Mouse (Mus musculus) forebrain, postnatal 0 days (tissue): ENCODE measurements around the gene Phf20. TPM values are rescaled to one million over a fixed set of nuclear protein-coding genes. Genes with fewer than 3 reads are reported as not detected.
A peak's percentile ranks its signal among the peaks of the same experiment; 100 is the strongest.

ENCODE experiments used
- ATAC-seq: fragments of 200-750 bp; cut with Nextera tagmentation; 2 replicates; pipeline ENCODE4 v1.8.0; 2017; ENCODE audit warnings: mild to moderate bottlenecking, moderate library complexity
- DNase-seq: peaks from one replicate; pipeline ENCODE4 v3.0.0-alpha.2; 2015
- H3K27ac ChIP-seq: fragments of 300-500 bp; sonication (generic); 2 replicates; pipeline ENCODE4 v1.5.1; 2014; ENCODE audit warnings: low read depth, mild to moderate bottlenecking, antibody characterized with exemption, low read length, moderate library complexity, mixed read lengths
- H3K27me3 ChIP-seq: fragments of 300-500 bp; sonication (generic); 2 replicates; pipeline ENCODE4 v1.6.1; 2014; ENCODE audit warnings: mild to moderate bottlenecking, low read length, mixed read lengths; ENCODE audit not compliant: insufficient read depth
- H3K36me3 ChIP-seq: fragments of 300-500 bp; sonication (generic); 2 replicates; pipeline ENCODE4 v1.6.1; 2014; ENCODE audit warnings: mild to moderate bottlenecking, moderate library complexity; ENCODE audit not compliant: insufficient read depth
- H3K4me1 ChIP-seq: fragments of 300-500 bp; sonication (generic); 2 replicates; pipeline ENCODE4 v1.6.1; 2014; ENCODE audit warnings: antibody characterized with exemption; ENCODE audit not compliant: insufficient read depth
- H3K4me2 ChIP-seq: fragments of 300-500 bp; sonication (generic); 2 replicates; pipeline ENCODE4 v1.6.1; 2014; ENCODE audit warnings: low read depth, mild to moderate bottlenecking, moderate library complexity
- H3K4me3 ChIP-seq: fragments of 300-500 bp; sonication (generic); 2 replicates; pipeline ENCODE4 v1.5.1; 2014; ENCODE audit warnings: low read depth, low read length, mixed read lengths
- H3K9ac ChIP-seq: fragments of 300-500 bp; sonication (generic); 2 replicates; pipeline ENCODE4 v1.6.1; 2014; ENCODE audit warnings: mild to moderate bottlenecking
- H3K9me3 ChIP-seq: fragments of 300-500 bp; sonication (generic); 2 replicates; pipeline ENCODE4 v1.6.1; 2016; ENCODE audit warnings: low read length
- CTCF ChIP-seq: sonication (generic); IDR thresholded peaks from 2 replicates; pipeline ENCODE4 v1.5.1; 2016; ENCODE audit warnings: antibody characterized with exemption, control low read depth, low read depth
- WGBS: fragments of 180-500 bp; shearing (Covaris S2); extraction: QIAGEN DNeasy Blood & Tissue Kit; methylation state at CpG from one replicate; pipeline ENCODE4 v1.1.7; 2014; 5-methylcytosine and 5-hydroxymethylcytosine counted together
- polyA plus RNA-seq: library from polyadenylated mRNA; unstranded; fragments of >200 nt; fragmentation: Nextera tagmentation; extraction: Ambion mirVana; gene quantifications from 2 replicates; pipeline ENCODE4 v1.2.1, GENCODE M21; 2015
- total RNA-seq: library from RNA; depleted of rRNA; stranded (reverse); fragments of >200 nt; gene quantifications from 2 replicates; pipeline ENCODE4 v1.2.3, GENCODE M21; 2014

Phf20 gene
- total and polyA plus RNA-seq, 2 experiments from 2014 or later, result 57.1 to 148 TPM

DNA sequence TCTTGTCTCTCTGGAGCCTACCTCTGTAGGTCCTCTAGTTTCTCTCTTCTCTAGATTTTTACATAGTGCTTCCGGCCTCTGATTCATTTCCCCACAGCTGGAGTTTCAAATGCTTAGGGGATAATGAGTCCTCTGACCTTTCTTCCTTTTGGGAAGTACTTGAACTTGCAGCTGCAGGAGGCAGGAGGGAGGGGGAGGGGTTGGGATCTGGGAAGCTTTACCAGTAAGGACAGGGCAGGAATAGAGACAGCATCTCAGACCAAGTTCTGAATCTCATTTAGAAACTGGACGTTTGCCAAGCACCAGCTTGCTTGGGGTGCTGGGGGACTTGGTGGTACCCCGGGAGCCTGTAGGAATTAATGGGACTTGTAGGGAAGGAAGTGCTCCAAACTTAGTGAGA is 3.7 kb downstream of the Phf20 start:
- no peaks in the 10 kb centered on the region for H3K9me3 ChIP-seq
- ATAC-seq (no peak), DNase-seq (no peak)
- H3K4me2 ChIP-seq, result no peak overlapping the region
- no peak overlapping the region for H3K9ac ChIP-seq
- H3K27ac ChIP-seq, result no peak overlapping the region
- H3K36me3 ChIP-seq, result 0 out of 2 replicates have a peak, but pooled peaks cover 4% of the 10 kb centered on the region
- no peak overlapping the region for H3K4me3 ChIP-seq
- no peak for TF ChIP-seq CTCF
- peaks cover 11% of the 10 kb centered on the region; the same call in 1 of the 2 replicates for H3K4me1 ChIP-seq
- 37% methylated on average over 3 of the region's 3 CpGs for WGBS
- H3K27me3 ChIP-seq, result no peaks in the 10 kb centered on the region

DNA sequence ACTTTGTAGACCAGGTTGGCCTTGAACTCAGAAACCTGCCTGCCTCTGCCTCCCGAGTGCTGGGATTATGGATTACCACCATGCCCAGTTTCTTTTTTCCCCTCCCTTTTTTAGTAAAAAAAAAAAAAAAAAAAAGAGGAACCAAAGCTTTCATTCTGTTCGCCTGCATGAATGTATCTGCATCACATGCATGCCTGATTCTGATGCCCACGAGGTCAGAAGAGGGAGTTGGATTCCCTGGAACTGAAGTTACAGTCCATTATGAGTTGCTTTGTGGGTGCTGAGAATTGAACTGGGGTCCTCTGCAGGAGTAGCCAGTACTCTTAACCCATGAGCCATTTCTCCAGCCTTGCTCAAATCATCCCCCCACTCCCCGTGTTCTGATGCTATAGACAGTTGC is 5.2 kb downstream of the Phf20 start:
- Histone ChIP-seq H3K27ac (no peak overlapping the region), H3K4me3 (no peak overlapping the region), H3K9me3 (no peaks in the 10 kb centered on the region), H3K27me3 (no peaks in the 10 kb centered on the region), H3K4me1 (peaks cover 11% of the 10 kb centered on the region; the same call in 1 of the 2 replicates), H3K9ac (no peak overlapping the region), H3K4me2 (no peak overlapping the region), H3K36me3 (0 out of 2 replicates have a peak, but pooled peaks cover 7% of the 10 kb centered on the region)
- DNase-seq, result no peak
- no peak for ATAC-seq
- 92% methylated on average over 4 of the region's 4 CpGs for WGBS
- TF ChIP-seq CTCF, result no peak

DNA sequence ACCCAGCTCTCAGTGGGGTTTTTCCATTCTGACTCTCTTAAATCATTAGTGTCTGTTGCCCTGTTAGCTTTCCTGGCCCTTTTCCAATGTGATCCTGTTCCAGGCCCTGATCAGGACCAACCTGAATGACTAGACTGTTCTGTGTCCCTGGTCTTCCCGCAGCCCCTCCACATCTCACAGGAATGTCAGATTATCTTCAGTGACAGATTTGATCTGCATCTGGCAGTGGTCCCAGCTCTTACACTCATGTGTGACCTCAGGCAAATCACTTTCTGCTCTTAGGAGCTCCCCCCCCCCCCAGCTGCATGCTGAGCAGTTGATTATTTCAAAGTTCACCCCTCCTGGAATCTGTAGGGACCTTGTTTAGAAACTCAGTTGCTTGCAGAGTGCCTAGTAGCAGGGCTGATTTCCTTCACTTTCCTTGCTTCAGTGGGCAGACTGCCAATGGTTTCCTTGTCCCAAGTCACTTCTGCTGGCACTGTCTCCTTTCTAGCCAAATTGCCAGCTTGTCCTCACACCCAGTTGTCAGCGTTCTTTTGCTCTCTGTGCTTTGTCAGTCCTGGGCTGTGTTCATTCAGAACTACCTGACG is 6.7 kb downstream of the Phf20 start:
- no peak for TF ChIP-seq CTCF
- Histone ChIP-seq H3K36me3 (0 out of 2 replicates have a peak, but pooled peaks cover 7% of the 10 kb centered on the region), H3K4me3 (no peak overlapping the region), H3K9me3 (no peaks in the 10 kb centered on the region), H3K27me3 (no peaks in the 10 kb centered on the region), H3K9ac (no peak overlapping the region), H3K27ac (peak overlapping the region; percentile 66), H3K4me1 (peaks cover 7% of the 10 kb centered on the region; the same call in 1 of the 2 replicates), H3K4me2 (no peak overlapping the region)
- DNase-seq (peak; percentile 64), ATAC-seq (peak; percentile 29)
- WGBS, result 13% methylated on average over 3 of the region's 3 CpGs

GRCm38 (mm10) chr2:156203917-156204316 is 7.7 kb downstream of the Phf20 start:
- H3K9me3 ChIP-seq, result no peaks in the 10 kb centered on the region
- peaks cover 3% of the 10 kb centered on the region; the same call in 1 of the 2 replicates for H3K4me1 ChIP-seq
- no peak for DNase-seq
- 0 out of 2 replicates have a peak, but pooled peaks have one; percentile 13 for TF ChIP-seq CTCF
- 94% methylated on average over 6 of the region's 6 CpGs for WGBS
- H3K27me3 ChIP-seq, result no peaks in the 10 kb centered on the region
- H3K36me3 ChIP-seq, result 0 out of 2 replicates have a peak, but pooled peaks cover 7% of the 10 kb centered on the region
- no peak for ATAC-seq
- H3K4me3 ChIP-seq, result no peak overlapping the region
- no peak overlapping the region for H3K27ac ChIP-seq
- no peak overlapping the region for H3K4me2 ChIP-seq
- H3K9ac ChIP-seq, result no peak overlapping the region

- no peak for TF ChIP-seq CTCF
- WGBS, result 23% methylated on average over 1 of the region's 1 CpGs
- H3K9me3 ChIP-seq, result no peaks in the 10 kb centered on the region
- H3K4me3 ChIP-seq, result no peak overlapping the region
- no peaks in the 10 kb centered on the region for H3K27me3 ChIP-seq
- H3K36me3 ChIP-seq, result no peaks in the 10 kb centered on the region; the same call in 1 of the 2 replicates
- H3K27ac ChIP-seq, result no peak overlapping the region
- H3K4me1 ChIP-seq, result no peaks in the 10 kb centered on the region
- H3K4me2 ChIP-seq, result no peak overlapping the region
- H3K9ac ChIP-seq, result no peak overlapping the region
- ATAC-seq (no peak), DNase-seq (no peak)
Observed at GRCm38 (mm10) chr2:156217786-156218185, 21.5 kb downstream of the Phf20 start.

DNA sequence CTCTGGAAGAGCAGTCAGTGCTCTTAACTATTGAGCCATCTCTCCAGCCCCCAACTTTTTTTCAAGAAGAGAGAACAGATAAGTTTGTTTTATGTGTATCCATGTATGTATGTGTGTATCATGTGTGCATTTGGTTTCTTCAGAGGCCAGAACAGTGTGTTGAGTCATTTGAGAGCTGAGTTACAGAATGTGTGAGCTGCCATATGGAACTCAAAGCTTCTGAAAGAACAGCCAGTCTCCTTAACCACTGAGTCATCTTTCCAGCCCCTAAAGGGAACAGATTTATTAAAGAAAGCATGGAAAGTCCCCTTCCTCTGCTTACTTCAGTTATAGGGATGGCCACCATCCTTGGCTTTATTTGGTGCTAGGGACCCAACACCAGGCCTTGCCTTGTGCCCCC is 25.8 kb downstream of the Phf20 start:
- Histone ChIP-seq H3K36me3 (peaks cover 13% of the 10 kb centered on the region), H3K9me3 (no peaks in the 10 kb centered on the region), H3K4me2 (no peak overlapping the region), H3K4me3 (no peak overlapping the region), H3K27ac (no peak overlapping the region), H3K4me1 (no peaks in the 10 kb centered on the region), H3K27me3 (no peaks in the 10 kb centered on the region), H3K9ac (no peak overlapping the region)
- no peak for ATAC-seq
- TF ChIP-seq CTCF, result no peak
- DNase-seq, result no peak

DNA sequence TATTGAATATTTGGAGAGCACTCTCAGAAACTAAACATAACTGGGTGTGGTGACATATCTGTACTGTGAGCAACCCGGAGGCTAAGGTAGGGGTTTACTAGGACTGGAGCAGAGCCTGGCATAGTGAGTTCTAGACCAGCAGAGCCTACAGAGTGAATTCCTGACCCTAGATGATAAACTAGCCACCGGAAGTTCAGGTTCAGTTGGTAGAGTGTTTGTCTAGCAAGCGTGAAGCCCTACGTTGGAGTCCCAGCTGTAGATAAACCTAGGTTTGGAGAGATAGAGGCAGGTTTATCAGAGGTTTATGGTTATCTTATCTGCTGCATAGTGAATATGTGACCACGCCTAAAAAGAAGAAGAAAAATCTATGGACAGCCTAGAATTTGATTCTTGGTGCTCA is 27.8 kb downstream of the Phf20 start:
- H3K27ac ChIP-seq, result no peak overlapping the region
- H3K4me1 ChIP-seq, result no peaks in the 10 kb centered on the region
- no peak overlapping the region for H3K9ac ChIP-seq
- DNase-seq (no peak), ATAC-seq (no peak)
- no peaks in the 10 kb centered on the region for H3K27me3 ChIP-seq
- no peak overlapping the region for H3K4me2 ChIP-seq
- 95% methylated on average over 5 of the region's 5 CpGs for WGBS
- H3K4me3 ChIP-seq, result no peak overlapping the region
- H3K9me3 ChIP-seq, result no peaks in the 10 kb centered on the region
- TF ChIP-seq CTCF, result no peak
- peaks cover 17% of the 10 kb centered on the region for H3K36me3 ChIP-seq
